Mouse (Mus musculus): ENCODE data around the gene Slc35e2. TPM values are rescaled to one million over a fixed set of nuclear protein-coding genes. Genes with fewer than 3 reads are reported as not detected.

The Slc35e2 gene
- polyA plus RNA-seq, 1 experiment from 2014 or later = 19.9 TPM

DNA sequence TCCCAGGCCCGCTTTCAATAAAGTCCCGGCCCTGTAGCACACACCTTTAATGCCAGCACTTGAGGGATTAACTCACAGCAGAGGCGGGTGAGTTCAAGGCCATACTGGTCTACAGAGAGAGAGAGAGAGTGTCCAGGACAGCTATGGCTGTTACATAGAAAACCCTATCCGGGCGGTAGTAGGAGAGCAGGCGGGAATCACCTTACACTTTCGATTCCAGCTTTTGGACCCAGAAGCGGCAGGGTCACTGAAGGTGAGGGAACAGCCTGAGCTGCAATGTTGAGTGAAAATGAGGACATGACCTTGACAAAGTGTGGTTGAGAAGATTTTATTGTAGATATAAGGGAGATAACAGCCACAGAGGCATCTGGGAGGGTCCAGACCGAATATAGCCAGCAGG lies 27.3 kb upstream of the Slc35e2 start:
- ATAC-seq (ENCODE audit: low FRiP score) = no peak
- no peak overlapping the region for H3K9ac ChIP-seq

DNA sequence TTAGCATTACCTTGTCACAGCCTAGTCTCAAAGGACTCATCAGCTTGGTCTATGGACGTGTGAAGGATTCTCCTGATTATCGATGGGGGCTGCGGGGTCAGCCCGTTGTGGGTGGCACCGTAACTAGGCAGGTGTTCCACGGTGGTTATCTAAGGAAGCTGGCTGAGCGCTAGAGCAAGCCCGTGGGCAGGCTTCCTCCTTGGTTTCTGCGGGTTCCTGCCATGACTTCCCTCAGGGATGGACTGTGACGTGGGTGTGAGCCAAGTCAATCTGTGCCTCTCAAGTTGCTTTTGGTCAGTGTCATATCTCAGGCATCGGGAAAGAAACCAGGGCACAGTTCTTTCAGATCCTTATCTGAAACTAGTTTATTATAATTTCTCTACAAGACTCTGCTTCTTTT lies 26.3 kb upstream of the Slc35e2 start:
- no peak overlapping the region for H3K27ac ChIP-seq
- H3K9me3 ChIP-seq (ENCODE audit: control insufficient read depth, low read length) = no peaks in the 10 kb centered on the region
- no peak overlapping the region for H3K4me2 ChIP-seq (replicated peaks)
- no peak overlapping the region for H3K4me3 ChIP-seq (replicated peaks; ENCODE audit: low read length)
- H3K36me3 ChIP-seq (replicated peaks; ENCODE audit: control insufficient read depth, insufficient read depth) = peaks cover 32% of the 10 kb centered on the region
- no peak for ATAC-seq (ENCODE audit: low FRiP score)
- no peak for DNase-seq (ENCODE audit: low spot score)
- H3K4me1 ChIP-seq (replicated peaks; ENCODE audit: control insufficient read depth, insufficient read depth, low read length) = no peaks in the 10 kb centered on the region
- 88% methylated on average over 11 of the region's 11 CpGs for WGBS
- H3K27me3 ChIP-seq (ENCODE audit: control insufficient read depth, insufficient read depth, low read length) = no peaks in the 10 kb centered on the region
- no peak overlapping the region for H3K9ac ChIP-seq

More for the DNA sequence above, 27.3 kb upstream of the Slc35e2 start:
- WGBS = 97% methylated on average over 9 of the region's 9 CpGs
- no peak overlapping the region for H3K27ac ChIP-seq
- no peaks in the 10 kb centered on the region for H3K9me3 ChIP-seq (ENCODE audit: control insufficient read depth, low read length)
- DNase-seq (ENCODE audit: low spot score) = no peak
- no peaks in the 10 kb centered on the region for H3K4me1 ChIP-seq (replicated peaks; ENCODE audit: control insufficient read depth, insufficient read depth, low read length)
- no peak overlapping the region for H3K4me2 ChIP-seq (replicated peaks)
- no peaks in the 10 kb centered on the region for H3K27me3 ChIP-seq (ENCODE audit: control insufficient read depth, insufficient read depth, low read length)
- H3K4me3 ChIP-seq (replicated peaks; ENCODE audit: low read length) = no peak overlapping the region
- H3K36me3 ChIP-seq (replicated peaks; ENCODE audit: control insufficient read depth, insufficient read depth) = peaks cover 22% of the 10 kb centered on the region

- Histone ChIP-seq H3K4me3 (replicated peaks; ENCODE audit: low read length) (no peak overlapping the region), H3K9me3 (ENCODE audit: control insufficient read depth, low read length) (no peaks in the 10 kb centered on the region), H3K36me3 (replicated peaks; ENCODE audit: control insufficient read depth, insufficient read depth) (peaks cover 34% of the 10 kb centered on the region), H3K4me1 (replicated peaks; ENCODE audit: control insufficient read depth, insufficient read depth, low read length) (no peaks in the 10 kb centered on the region), H3K27me3 (ENCODE audit: control insufficient read depth, insufficient read depth, low read length) (no peaks in the 10 kb centered on the region), H3K4me2 (replicated peaks) (no peak overlapping the region), H3K9ac (no peak overlapping the region), H3K27ac (no peak overlapping the region)
- no peak for ATAC-seq (ENCODE audit: low FRiP score)
- 84% methylated on average over 8 of the region's 8 CpGs for WGBS
- DNase-seq (ENCODE audit: low spot score) = no peak
Observed at GRCm38 (mm10) chr4:155575521-155575920, 25.7 kb upstream of the Slc35e2 start.

GRCm38 (mm10) chr4:155577132-155577531 lies 24.1 kb upstream of the Slc35e2 start:
- 94% methylated on average over 9 of the region's 9 CpGs for WGBS
- ATAC-seq (ENCODE audit: low FRiP score) = no peak

GRCm38 (mm10) chr4:155577741-155578140 lies 23.5 kb upstream of the Slc35e2 start:
- Histone ChIP-seq H3K27me3 (ENCODE audit: control insufficient read depth, insufficient read depth, low read length) (no peaks in the 10 kb centered on the region), H3K36me3 (replicated peaks; ENCODE audit: control insufficient read depth, insufficient read depth) (peaks cover 49% of the 10 kb centered on the region), H3K27ac (no peak overlapping the region), H3K4me2 (replicated peaks) (no peak overlapping the region), H3K9ac (no peak overlapping the region), H3K4me3 (replicated peaks; ENCODE audit: low read length) (no peak overlapping the region), H3K9me3 (ENCODE audit: control insufficient read depth, low read length) (no peaks in the 10 kb centered on the region), H3K4me1 (replicated peaks; ENCODE audit: control insufficient read depth, insufficient read depth, low read length) (no peaks in the 10 kb centered on the region)
- DNase-seq (ENCODE audit: low spot score) (no peak), ATAC-seq (ENCODE audit: low FRiP score) (no peak)
- 87% methylated on average over 5 of the region's 5 CpGs for WGBS

More at GRCm38 (mm10) chr4:155577132-155577531, 24.1 kb upstream of the Slc35e2 start:
- Histone ChIP-seq H3K9me3 (ENCODE audit: control insufficient read depth, low read length) (no peaks in the 10 kb centered on the region), H3K27me3 (ENCODE audit: control insufficient read depth, insufficient read depth, low read length) (no peaks in the 10 kb centered on the region), H3K27ac (no peak overlapping the region), H3K9ac (no peak overlapping the region), H3K4me1 (replicated peaks; ENCODE audit: control insufficient read depth, insufficient read depth, low read length) (no peaks in the 10 kb centered on the region), H3K4me3 (replicated peaks; ENCODE audit: low read length) (no peak overlapping the region), H3K36me3 (replicated peaks; ENCODE audit: control insufficient read depth, insufficient read depth) (peaks cover 43% of the 10 kb centered on the region), H3K4me2 (replicated peaks) (no peak overlapping the region)
- no peak for DNase-seq (ENCODE audit: low spot score)

DNA sequence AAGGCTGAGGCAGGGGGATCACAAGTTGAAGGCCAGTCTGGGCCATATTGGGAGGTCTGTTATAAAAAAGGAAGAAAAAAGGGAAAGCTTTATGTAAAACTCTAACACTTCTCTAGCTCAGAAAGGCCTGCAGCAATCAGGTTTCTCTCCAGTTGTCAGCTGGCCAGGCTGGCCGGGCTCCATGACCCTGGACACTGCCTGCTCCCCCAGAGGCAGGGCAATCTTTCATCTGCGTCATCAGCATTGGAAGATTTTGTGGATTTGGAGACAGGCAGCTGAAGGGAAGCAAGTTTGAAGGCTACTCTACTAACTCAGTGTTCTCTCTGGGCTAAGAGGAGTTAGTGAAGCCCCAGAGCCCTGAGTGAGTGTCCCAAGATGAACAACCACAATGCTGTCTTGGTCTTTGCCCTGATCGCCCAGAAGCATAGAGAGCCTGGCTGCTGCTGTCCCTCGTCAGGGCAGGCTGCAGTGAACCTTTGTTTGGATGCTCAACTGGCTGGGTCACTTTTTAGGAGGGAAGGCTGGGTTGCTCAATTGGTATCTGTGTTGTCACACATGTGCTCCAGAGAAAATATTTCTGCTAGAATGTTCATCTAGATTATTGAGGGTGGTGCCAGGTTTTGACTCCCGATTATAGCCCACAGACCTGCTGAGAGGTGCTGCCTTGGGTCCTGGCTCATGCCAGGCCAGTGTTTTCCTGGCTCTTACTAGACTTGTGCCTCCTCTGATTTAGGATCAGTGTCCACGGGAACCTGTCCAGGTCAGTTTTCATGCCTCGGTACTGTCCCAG lies 22.7 kb upstream of the Slc35e2 start:
- DNase-seq (ENCODE audit: low spot score) = no peak
- ATAC-seq (ENCODE audit: low FRiP score) = no peak
- 92% methylated on average over 7 of the region's 7 CpGs for WGBS
- Histone ChIP-seq H3K27me3 (ENCODE audit: control insufficient read depth, insufficient read depth, low read length) (no peaks in the 10 kb centered on the region), H3K9me3 (ENCODE audit: control insufficient read depth, low read length) (no peaks in the 10 kb centered on the region), H3K27ac (no peak overlapping the region), H3K9ac (no peak overlapping the region), H3K36me3 (replicated peaks; ENCODE audit: control insufficient read depth, insufficient read depth) (peaks cover 56% of the 10 kb centered on the region), H3K4me3 (replicated peaks; ENCODE audit: low read length) (no peak overlapping the region), H3K4me1 (replicated peaks; ENCODE audit: control insufficient read depth, insufficient read depth, low read length) (no peaks in the 10 kb centered on the region), H3K4me2 (replicated peaks) (no peak overlapping the region)

- WGBS = 29% methylated on average over 1 of the region's 1 CpGs
Observed at GRCm38 (mm10) chr4:155580420-155580819, 20.8 kb upstream of the Slc35e2 start.

GRCm38 (mm10) chr4:155582279-155582905 lies 18.8 kb upstream of the Slc35e2 start:
- peaks cover 84% of the 10 kb centered on the region for H3K36me3 ChIP-seq (replicated peaks; ENCODE audit: control insufficient read depth, insufficient read depth)
- ATAC-seq (ENCODE audit: low FRiP score) (no peak), DNase-seq (ENCODE audit: low spot score) (no peak)
- no peak overlapping the region for H3K4me2 ChIP-seq (replicated peaks)
- no peaks in the 10 kb centered on the region for H3K9me3 ChIP-seq (ENCODE audit: control insufficient read depth, low read length)
- no peak overlapping the region for H3K9ac ChIP-seq
- WGBS = 93% methylated on average over 6 of the region's 6 CpGs
- no peak overlapping the region for H3K4me3 ChIP-seq (replicated peaks; ENCODE audit: low read length)
- H3K4me1 ChIP-seq (replicated peaks; ENCODE audit: control insufficient read depth, insufficient read depth, low read length) = no peaks in the 10 kb centered on the region
- no peak overlapping the region for H3K27ac ChIP-seq
- H3K27me3 ChIP-seq (ENCODE audit: control insufficient read depth, insufficient read depth, low read length) = no peaks in the 10 kb centered on the region

More at GRCm38 (mm10) chr4:155580420-155580819, 20.8 kb upstream of the Slc35e2 start:
- Histone ChIP-seq H3K36me3 (replicated peaks; ENCODE audit: control insufficient read depth, insufficient read depth) (peaks cover 73% of the 10 kb centered on the region), H3K9me3 (ENCODE audit: control insufficient read depth, low read length) (no peaks in the 10 kb centered on the region), H3K4me3 (replicated peaks; ENCODE audit: low read length) (no peak overlapping the region), H3K27me3 (ENCODE audit: control insufficient read depth, insufficient read depth, low read length) (no peaks in the 10 kb centered on the region), H3K4me1 (replicated peaks; ENCODE audit: control insufficient read depth, insufficient read depth, low read length) (no peaks in the 10 kb centered on the region), H3K9ac (no peak overlapping the region), H3K27ac (no peak overlapping the region), H3K4me2 (replicated peaks) (no peak overlapping the region)
- ATAC-seq (ENCODE audit: low FRiP score) (no peak), DNase-seq (ENCODE audit: low spot score) (peak; percentile 77)

- Histone ChIP-seq H3K36me3 (replicated peaks; ENCODE audit: control insufficient read depth, insufficient read depth) (peaks cover 70% of the 10 kb centered on the region), H3K27me3 (ENCODE audit: control insufficient read depth, insufficient read depth, low read length) (no peaks in the 10 kb centered on the region), H3K27ac (no peak overlapping the region), H3K9ac (no peak overlapping the region), H3K4me3 (replicated peaks; ENCODE audit: low read length) (no peak overlapping the region), H3K4me1 (replicated peaks; ENCODE audit: control insufficient read depth, insufficient read depth, low read length) (no peaks in the 10 kb centered on the region), H3K4me2 (replicated peaks) (no peak overlapping the region), H3K9me3 (ENCODE audit: control insufficient read depth, low read length) (no peaks in the 10 kb centered on the region)
- ATAC-seq (ENCODE audit: low FRiP score) (no peak), DNase-seq (ENCODE audit: low spot score) (no peak)
- 92% methylated on average over 5 of the region's 5 CpGs for WGBS
Observed at GRCm38 (mm10) chr4:155589356-155589755, 11.9 kb upstream of the Slc35e2 start.
